13 mouse cellular contexts compared by ENCODE assay signal in the genomic region with DNA sequence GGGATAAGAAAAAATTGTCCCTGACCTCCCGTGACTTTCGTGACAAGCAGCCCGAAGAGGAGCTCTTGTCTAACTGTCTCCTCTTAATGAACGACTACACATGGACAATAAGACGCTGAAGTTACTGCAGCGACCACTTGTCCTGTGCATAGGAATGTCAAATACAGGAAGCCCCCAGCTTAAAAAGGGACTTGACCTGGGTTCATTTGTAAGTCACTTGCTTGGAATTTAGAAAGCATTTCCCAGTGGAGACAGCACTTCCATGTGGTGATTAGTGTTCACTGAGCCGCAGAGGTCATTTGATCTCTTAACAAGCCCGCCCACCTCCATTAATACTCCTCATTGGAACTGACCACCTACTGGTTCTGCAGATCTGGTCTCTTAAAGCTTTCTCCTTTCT.
DNase-seq lines count a peak whose midpoint lies in the region; ATAC-seq and TF ChIP-seq lines count a peak whose summit lies in the region.
"Had no signal": no experiment of that assay in that cellular context is flagged by ENCODE, and none has a peak within 500 bp of the region (broad histone marks: within the 10 kb centered on the region; RNA-seq: fewer than 3 reads in every experiment).

No protein-coding gene starts in this region.

- no peak for TF ChIP-seq CTCF in heart, postnatal 0 days (IDR thresholded peaks at IDR 0.05; ENCODE audit: low read depth)
- TF ChIP-seq CTCF in intestine, postnatal 0 days (IDR thresholded peaks at IDR 0.05; ENCODE audit: low read depth), result no peak

- no peaks in the 10 kb centered on the region for H3K9me3 ChIP-seq in heart, postnatal 0 days (replicated peaks; ENCODE audit: control insufficient read depth, low read length)
- no peaks in the 10 kb centered on the region for H3K9me3 ChIP-seq in embryonic facial prominence, embryonic 10.5 days
- H3K9me3 ChIP-seq in intestine, postnatal 0 days (ENCODE audit: control insufficient read depth), result no peaks in the 10 kb centered on the region
- H3K9me3 ChIP-seq: embryonic facial prominence, embryonic 12.5 days; forebrain, embryonic 15.5 days had no signal

- intact Hi-C loops in heart, postnatal 25 days (cut with DNase I), result no loop called here

- peaks cover 15% of the 10 kb centered on the region for H3K4me1 ChIP-seq in heart, postnatal 0 days (ENCODE audit: control insufficient read depth, insufficient read depth)
- H3K4me1 ChIP-seq in embryonic facial prominence, embryonic 10.5 days, result peaks cover 37% of the 10 kb centered on the region
- no peaks in the 10 kb centered on the region for H3K4me1 ChIP-seq in intestine, postnatal 0 days (replicated peaks; ENCODE audit: control insufficient read depth, insufficient read depth, low read length)
- H3K4me1 ChIP-seq: forebrain, embryonic 15.5 days had no signal

- H3K36me3 ChIP-seq in heart, postnatal 0 days (replicated peaks; ENCODE audit: control insufficient read depth, insufficient read depth, low read length), result no peaks in the 10 kb centered on the region
- 0 out of 2 replicates have a peak, but pooled peaks cover 4% of the 10 kb centered on the region for H3K36me3 ChIP-seq in embryonic facial prominence, embryonic 10.5 days (replicated peaks)
- no peaks in the 10 kb centered on the region for H3K36me3 ChIP-seq in intestine, postnatal 0 days (ENCODE audit: control insufficient read depth, insufficient read depth)
- H3K36me3 ChIP-seq: embryonic facial prominence, embryonic 12.5 days; forebrain, embryonic 15.5 days had no signal

- 18% methylated on average over 8 of the region's 8 CpGs for WGBS in heart, postnatal 0 days
- WGBS in embryonic facial prominence, embryonic 10.5 days, result 18% methylated on average over 8 of the region's 8 CpGs
- 60% methylated on average over 8 of the region's 8 CpGs for WGBS in intestine, postnatal 0 days

- no peak for DNase-seq in heart, postnatal 0 days (ENCODE audit: low spot score)
- no peak for DNase-seq in heart, postnatal 25 days (ENCODE audit: low spot score)
- peak; percentile 53 for DNase-seq in Muller cell, postnatal 12 days (ENCODE audit: inconsistent ontology term)
- DNase-seq in embryonic facial prominence, embryonic 10.5 days (ENCODE audit: low spot score), result peak; percentile 33
- DNase-seq in kidney, postnatal 25 days, result peak; percentile 27 to 40
- DNase-seq: cerebellum, adult 18-20 months; thymus, adult 2 months had no signal

- ATAC-seq in heart, postnatal 0 days (ENCODE audit: insufficient read depth, low read depth), result no peak
- ATAC-seq in megakaryocyte, adult 5-6 weeks (ENCODE audit: poor library complexity, severe bottlenecking), result no peak
- no peak for ATAC-seq in intestine, postnatal 0 days
- ATAC-seq: CD4-positive, CD25-positive, alpha-beta regulatory T cell, adult 4 months; forebrain, embryonic 15.5 days; lung, postnatal 0 days had no signal

- no peaks in the 10 kb centered on the region for H3K27me3 ChIP-seq in heart, postnatal 0 days (ENCODE audit: control insufficient read depth, insufficient read depth, low read length)
- peaks cover 64% of the 10 kb centered on the region for H3K27me3 ChIP-seq in embryonic facial prominence, embryonic 10.5 days (replicated peaks; ENCODE audit: low read depth, poor library complexity, severe bottlenecking)
- H3K27me3 ChIP-seq in intestine, postnatal 0 days (replicated peaks; ENCODE audit: control insufficient read depth, insufficient read depth, low read length), result no peaks in the 10 kb centered on the region
- H3K27me3 ChIP-seq: embryonic facial prominence, embryonic 12.5 days; forebrain, embryonic 15.5 days had no signal

- peak overlapping the region; percentile 46; the same call in 1 of the 2 replicates for H3K27ac ChIP-seq in heart, postnatal 0 days (ENCODE audit: low read depth)
- no peak overlapping the region for H3K27ac ChIP-seq in embryonic facial prominence, embryonic 10.5 days (replicated peaks)
- no peak overlapping the region for H3K27ac ChIP-seq in intestine, postnatal 0 days (ENCODE audit: low read depth, low read length)
- H3K27ac ChIP-seq: embryonic facial prominence, embryonic 12.5 days; forebrain, embryonic 15.5 days had no signal

- no peak for TF ChIP-seq EP300 in heart, postnatal 0 days (IDR thresholded peaks at IDR 0.05; ENCODE audit: low read depth)

- H3K4me2 ChIP-seq in heart, postnatal 0 days (ENCODE audit: low read depth, low read length), result peak overlapping the region; percentile 3; the same call in 1 of the 2 replicates
- H3K4me2 ChIP-seq in intestine, postnatal 0 days (replicated peaks; ENCODE audit: low read depth), result no peak overlapping the region
- H3K4me2 ChIP-seq: embryonic facial prominence, embryonic 12.5 days; forebrain, embryonic 15.5 days had no signal

- H3K9ac ChIP-seq in heart, postnatal 0 days (replicated peaks; ENCODE audit: low read depth, low read length), result no peak overlapping the region
- H3K9ac ChIP-seq in intestine, postnatal 0 days (ENCODE audit: low read depth, low read length), result no peak overlapping the region
- H3K9ac ChIP-seq: embryonic facial prominence, embryonic 12.5 days; forebrain, embryonic 15.5 days had no signal

- H3K4me3 ChIP-seq in heart, postnatal 0 days (ENCODE audit: low read depth, low read length), result no peak overlapping the region
- no peak overlapping the region for H3K4me3 ChIP-seq in embryonic facial prominence, embryonic 10.5 days
- H3K4me3 ChIP-seq in intestine, postnatal 0 days (ENCODE audit: low read depth, low read length), result no peak overlapping the region
- H3K4me3 ChIP-seq: embryonic facial prominence, embryonic 12.5 days; forebrain, embryonic 15.5 days had no signal

Comparison
In these comparisons a context has a peak if more than half of its experiments do, and no peak if none do; other contexts are left out.
1. DNase-seq: peak in Muller cell, postnatal 12 days (single experiment), embryonic facial prominence, embryonic 10.5 days (single experiment) and kidney, postnatal 25 days (2 of 2); none in heart, postnatal 0 days (single experiment) and heart, postnatal 25 days (single experiment).